In genomic region chr7:25156158-25156648, GRCm38 (mm10) we compare ENCODE assay signal across 9 mouse cellular contexts. TPM values are rescaled to one million over a fixed set of nuclear protein-coding genes. Genes with fewer than 3 reads are reported as not detected.
DNase-seq lines count a peak whose midpoint lies in the region; ATAC-seq and TF ChIP-seq lines count a peak whose summit lies in the region.
"Had no signal": no experiment of that assay in that cellular context is flagged by ENCODE, and none has a peak within 500 bp of the region (broad histone marks: within the 10 kb centered on the region; RNA-seq: fewer than 3 reads in every experiment).

No protein-coding gene starts in this region.

- no peak overlapping the region for H3K4me3 ChIP-seq in forebrain, embryonic 12.5 days (replicated peaks)
- no peak overlapping the region for H3K4me3 ChIP-seq in forebrain, embryonic 16.5 days (replicated peaks; ENCODE audit: low read length)
- peak overlapping the region; percentile 11; the same call in 1 of the 2 replicates for H3K4me3 ChIP-seq in spleen, adult 2 months (ENCODE audit: extremely low read depth, insufficient read depth, insufficient read length)
- H3K4me3 ChIP-seq in liver, embryonic 11.5 days (ENCODE audit: low read depth, low read length): peak overlapping the region; percentile 44
- H3K4me3 ChIP-seq in stomach, embryonic 15.5 days (replicated peaks): no peak overlapping the region
- H3K4me3 ChIP-seq in cerebellum, adult 2 months (replicated peaks; ENCODE audit: insufficient read depth, low read depth, low read length): no peak overlapping the region

- H3K9ac ChIP-seq in forebrain, embryonic 12.5 days: no peak overlapping the region; the same call in 1 of the 2 replicates
- H3K9ac ChIP-seq in forebrain, embryonic 16.5 days (replicated peaks; ENCODE audit: low read depth, low read length): no peak overlapping the region
- peak overlapping the region; percentile 64 for H3K9ac ChIP-seq in liver, embryonic 11.5 days (ENCODE audit: low read depth, low read length)
- H3K9ac ChIP-seq in stomach, embryonic 15.5 days: no peak overlapping the region

- peak overlapping the region; percentile 15 for H3K4me2 ChIP-seq in forebrain, embryonic 12.5 days
- H3K4me2 ChIP-seq in forebrain, embryonic 16.5 days (ENCODE audit: low read length): no peak overlapping the region
- H3K4me2 ChIP-seq in liver, embryonic 11.5 days: peak overlapping the region; percentile 88
- H3K4me2 ChIP-seq in stomach, embryonic 15.5 days: peak overlapping the region; percentile 43

- H3K36me3 ChIP-seq in forebrain, embryonic 12.5 days (replicated peaks): no peaks in the 10 kb centered on the region
- no peaks in the 10 kb centered on the region for H3K36me3 ChIP-seq in forebrain, embryonic 16.5 days (ENCODE audit: control insufficient read depth, insufficient read depth)
- H3K36me3 ChIP-seq in spleen, adult 2 months (ENCODE audit: control insufficient read depth, insufficient read depth, low read length): no peaks in the 10 kb centered on the region
- H3K36me3 ChIP-seq in liver, embryonic 11.5 days (ENCODE audit: control insufficient read depth, insufficient read depth, low read length): no peaks in the 10 kb centered on the region
- H3K36me3 ChIP-seq in stomach, embryonic 15.5 days: no peaks in the 10 kb centered on the region

- H3K9me3 ChIP-seq in forebrain, embryonic 12.5 days: no peaks in the 10 kb centered on the region
- H3K9me3 ChIP-seq in forebrain, embryonic 16.5 days (ENCODE audit: control insufficient read depth, low read length): no peaks in the 10 kb centered on the region
- no peaks in the 10 kb centered on the region for H3K9me3 ChIP-seq in liver, embryonic 11.5 days (ENCODE audit: control insufficient read depth, low read length)
- no peaks in the 10 kb centered on the region for H3K9me3 ChIP-seq in stomach, embryonic 15.5 days

- no peak overlapping the region for H3K27ac ChIP-seq in forebrain, embryonic 12.5 days
- H3K27ac ChIP-seq in forebrain, embryonic 16.5 days (ENCODE audit: low read length): no peak overlapping the region; the same call in 1 of the 2 replicates
- peak overlapping the region; percentile 19 for H3K27ac ChIP-seq in spleen, adult 2 months (ENCODE audit: insufficient read depth, low read length)
- peak overlapping the region; percentile 83 for H3K27ac ChIP-seq in liver, embryonic 11.5 days (ENCODE audit: low read depth, low read length)
- no peak overlapping the region for H3K27ac ChIP-seq in stomach, embryonic 15.5 days
- no peak overlapping the region for H3K27ac ChIP-seq in cerebellum, adult 2 months (ENCODE audit: insufficient read depth, low read length)

- H3K27me3 ChIP-seq in forebrain, embryonic 12.5 days: peaks cover 31% of the 10 kb centered on the region
- H3K27me3 ChIP-seq in forebrain, embryonic 16.5 days (replicated peaks; ENCODE audit: control insufficient read depth, insufficient read depth, low read length): no peaks in the 10 kb centered on the region
- peaks cover 6% of the 10 kb centered on the region for H3K27me3 ChIP-seq in spleen, adult 2 months (ENCODE audit: control insufficient read depth, insufficient read depth, low read length)
- H3K27me3 ChIP-seq in liver, embryonic 11.5 days (replicated peaks; ENCODE audit: control insufficient read depth, insufficient read depth, low read length): peaks cover 19% of the 10 kb centered on the region
- peaks cover 11% of the 10 kb centered on the region; the same call in 1 of the 2 replicates for H3K27me3 ChIP-seq in stomach, embryonic 15.5 days (replicated peaks)
- no peaks in the 10 kb centered on the region for H3K27me3 ChIP-seq in cerebellum, adult 2 months (ENCODE audit: control insufficient read depth, insufficient read depth, low read length)

- WGBS in forebrain, embryonic 12.5 days: 35% methylated on average over 14 of the region's 14 CpGs
- 47% methylated on average over 14 of the region's 14 CpGs for WGBS in forebrain, embryonic 16.5 days
- WGBS in spleen, adult 2 months: 46% methylated on average over 14 of the region's 14 CpGs
- 14% methylated on average over 14 of the region's 14 CpGs for WGBS in liver, embryonic 11.5 days
- 19% methylated on average over 14 of the region's 14 CpGs for WGBS in stomach, embryonic 15.5 days
- 73% methylated on average over 14 of the region's 14 CpGs for WGBS in cerebellum, adult 2 months

- no peak for TF ChIP-seq POLR2A in spleen, adult 2 months (IDR thresholded peaks at IDR 0.05; ENCODE audit: low read depth, low read length)
- no peak for TF ChIP-seq POLR2A in cerebellum, adult 2 months (IDR thresholded peaks at IDR 0.05; ENCODE audit: borderline replicate concordance, insufficient read depth, low read length)

- no peak for TF ChIP-seq CTCF in spleen, adult 2 months (IDR thresholded peaks at IDR 0.05; ENCODE audit: extremely low read depth, insufficient read depth, insufficient read length, insufficient replicate concordance)
- TF ChIP-seq CTCF in cerebellum, adult 2 months (IDR thresholded peaks at IDR 0.05; ENCODE audit: borderline replicate concordance, insufficient read depth, low read depth, low read length): no peak

- DNase-seq in spleen, adult 2 months (ENCODE audit: low read depth in 1 of 2, low spot score in 2 of 2): no peak
- DNase-seq in spleen, postnatal 36 days (ENCODE audit: low spot score in 2 of 2): no peak
- DNase-seq in liver, embryonic 11.5 days (ENCODE audit: low spot score): no peak
- no peak for DNase-seq in ovary, postnatal 14 days (ENCODE audit: low spot score)
- DNase-seq in cerebellum, adult 2 months: no peak
- DNase-seq: kidney, postnatal 4 days had no signal

- H3K4me1 ChIP-seq in forebrain, embryonic 12.5 days: peaks cover 58% of the 10 kb centered on the region
- peaks cover 43% of the 10 kb centered on the region for H3K4me1 ChIP-seq in forebrain, embryonic 16.5 days (replicated peaks; ENCODE audit: control insufficient read depth, insufficient read depth, low read length)
- H3K4me1 ChIP-seq in spleen, adult 2 months (ENCODE audit: control insufficient read depth, insufficient read depth, insufficient read length): peaks cover 23% of the 10 kb centered on the region
- H3K4me1 ChIP-seq in liver, embryonic 11.5 days (replicated peaks; ENCODE audit: control insufficient read depth, insufficient read depth, low read length): peaks cover 42% of the 10 kb centered on the region
- H3K4me1 ChIP-seq in stomach, embryonic 15.5 days: peaks cover 32% of the 10 kb centered on the region
- peaks cover 19% of the 10 kb centered on the region for H3K4me1 ChIP-seq in cerebellum, adult 2 months (ENCODE audit: control insufficient read depth, insufficient read depth, low read length)

- ATAC-seq in forebrain, embryonic 12.5 days (ENCODE audit: low FRiP score): no peak
- ATAC-seq in forebrain, embryonic 16.5 days: no peak
- ATAC-seq in liver, embryonic 11.5 days (replicated peaks; ENCODE audit: low FRiP score): peak; percentile 65
- ATAC-seq in stomach, embryonic 15.5 days (ENCODE audit: insufficient read depth, low FRiP score, low read depth): no peak

RNA-seq across cellular contexts. Expression of gene Pou2f2, which starts 23.3 kb away (rescaled TPM):
- 22.3 and 28.6 TPM in 2 replicates for polyA plus RNA-seq in forebrain, embryonic 12.5 days (2016; fragmentation: Nextera tagmentation; extraction: Ambion mirVana)
- 10.6 and 17.0 TPM in 2 replicates for polyA plus RNA-seq in forebrain, embryonic 16.5 days (2015; fragmentation: Nextera tagmentation; extraction: Ambion mirVana)
- polyA plus RNA-seq in spleen, adult 2 months (2012; rRNA removed): 61.7 and 83.3 TPM in 2 replicates
- 2.2 and 3.2 TPM in 2 replicates for polyA plus RNA-seq in liver, embryonic 11.5 days (2014; fragmentation: Nextera tagmentation; extraction: Ambion mirVana)
- 1.4 and 1.6 TPM in 2 replicates for polyA plus RNA-seq in stomach, embryonic 15.5 days (2015; fragmentation: Nextera tagmentation; extraction: Ambion mirVana)
- polyA plus RNA-seq in cerebellum, adult 2 months (2012; rRNA removed): 8.4 and 10.6 TPM in 2 replicates

Comparison
In these comparisons a context has a peak if more than half of its experiments do, and no peak if none do; other contexts are left out.
1. H3K27ac ChIP-seq: peak in spleen, adult 2 months (single experiment) and liver, embryonic 11.5 days (single experiment); none in forebrain, embryonic 12.5 days (single experiment), forebrain, embryonic 16.5 days (single experiment), stomach, embryonic 15.5 days (single experiment) and cerebellum, adult 2 months (single experiment).
2. H3K4me3 ChIP-seq: peak in spleen, adult 2 months (single experiment) and liver, embryonic 11.5 days (single experiment); none in forebrain, embryonic 12.5 days (single experiment), forebrain, embryonic 16.5 days (single experiment), stomach, embryonic 15.5 days (single experiment) and cerebellum, adult 2 months (single experiment).